Mouse (Mus musculus): ENCODE data around the gene Fosb.

The Fosb gene

GRCm38 (mm10) chr7:19332709-19333352, 23.0 kb upstream of the Fosb start:
- DNase-seq (ENCODE audit: low read depth in 1 of 2, low spot score in 2 of 2): peak in 1 of 2 experiments; percentile 56

GRCm38 (mm10) chr7:19331910-19332309, 22.1 kb upstream of the Fosb start:
- no peak for DNase-seq (ENCODE audit: low read depth in 1 of 2, low spot score in 2 of 2)

- no peak for DNase-seq (ENCODE audit: low read depth in 1 of 2, low spot score in 2 of 2)
These were observed 18.6 kb upstream of the Fosb start for GRCm38 (mm10) chr7:19328425-19328824.

DNA sequence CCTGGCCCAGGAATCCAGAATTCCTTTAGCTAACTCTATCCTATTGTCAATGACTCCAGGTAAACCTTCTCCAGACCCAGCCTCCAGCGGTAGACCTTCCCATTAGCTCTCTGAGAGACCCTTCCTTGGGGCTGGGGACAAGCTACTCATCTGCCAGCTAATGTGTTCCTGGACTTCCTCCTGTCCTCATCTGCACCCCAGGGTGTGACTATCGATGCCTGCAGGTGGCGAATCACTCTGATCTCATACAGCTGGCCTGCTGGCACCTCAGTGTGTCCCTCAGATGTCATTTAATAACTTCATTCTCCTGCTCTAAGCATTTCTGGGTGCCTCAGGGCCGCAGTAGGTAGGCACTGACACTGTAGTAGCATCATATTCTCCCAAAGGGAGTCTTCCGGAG, 17.9 kb upstream of the Fosb start:
- DNase-seq (ENCODE audit: low read depth in 1 of 2, low spot score in 2 of 2): no peak

GRCm38 (mm10) chr7:19327128-19327527, 17.3 kb upstream of the Fosb start:
- peak in 1 of 2 experiments; percentile 49 for DNase-seq (ENCODE audit: low read depth in 1 of 2, low spot score in 2 of 2)

- DNase-seq (ENCODE audit: low read depth in 1 of 2, low spot score in 2 of 2): peak in 1 of 2 experiments; percentile 79
These were observed 16.5 kb upstream of the Fosb start for GRCm38 (mm10) chr7:19326359-19326758.

GRCm38 (mm10) chr7:19325262-19326199, 15.7 kb upstream of the Fosb start:
- DNase-seq (ENCODE audit: low read depth in 1 of 2, low spot score in 2 of 2): peak in 1 of 2 experiments; percentile 38

GRCm38 (mm10) chr7:19324221-19324620, 14.4 kb upstream of the Fosb start:
- DNase-seq (ENCODE audit: low read depth in 1 of 2, low spot score in 2 of 2): no peak

DNA sequence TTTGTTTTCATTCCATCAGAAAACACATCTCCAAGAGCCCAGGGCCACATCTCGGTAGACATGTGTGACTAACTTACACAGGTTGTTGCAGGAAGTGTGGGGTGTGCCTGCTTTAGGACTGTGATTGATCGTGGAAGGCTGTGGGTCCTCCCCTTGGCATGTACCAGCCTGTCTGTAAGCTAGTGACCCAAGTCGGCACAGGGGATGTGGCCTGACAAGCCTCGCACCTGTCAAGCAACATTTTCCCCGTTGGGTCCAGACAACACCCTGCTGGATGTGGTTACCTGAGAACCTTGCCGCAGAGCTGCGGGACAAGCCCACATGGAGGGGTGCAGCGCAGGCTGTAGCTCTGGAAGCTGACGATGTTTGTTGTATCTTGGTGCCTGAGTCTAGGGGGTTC, 12.6 kb upstream of the Fosb start:
- DNase-seq (ENCODE audit: low read depth in 1 of 2, low spot score in 2 of 2): no peak

GRCm38 (mm10) chr7:19321464-19321863, 11.6 kb upstream of the Fosb start:
- DNase-seq (ENCODE audit: low read depth in 1 of 2, low spot score in 2 of 2): peak; percentile 69 to 70

GRCm38 (mm10) chr7:19320637-19321036, 10.8 kb upstream of the Fosb start:
- DNase-seq (ENCODE audit: low read depth in 1 of 2, low spot score in 2 of 2): no peak

DNA sequence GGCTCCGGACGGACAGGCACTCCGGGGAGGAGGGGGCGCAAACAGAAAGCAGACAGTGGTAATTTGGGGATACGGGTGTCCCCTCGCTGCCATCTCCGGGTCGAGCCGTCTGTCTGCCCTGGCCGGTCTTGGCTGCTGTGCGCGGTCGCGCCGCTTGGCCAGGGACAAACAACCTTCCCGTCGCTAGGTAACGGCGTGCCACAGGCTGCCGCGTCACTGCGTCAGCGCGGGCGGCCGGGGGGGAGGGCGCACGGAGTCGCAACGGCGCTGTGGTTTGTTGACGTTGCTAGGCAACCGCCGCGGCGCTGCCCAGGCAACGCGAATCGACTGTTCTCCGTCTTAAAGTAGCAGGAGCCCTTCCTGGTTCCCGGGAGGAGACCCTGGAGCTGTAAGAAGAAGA, 10.1 kb upstream of the Fosb start:
- DNase-seq (ENCODE audit: low read depth in 1 of 2, low spot score in 2 of 2): peak; percentile 90 to 95

DNA sequence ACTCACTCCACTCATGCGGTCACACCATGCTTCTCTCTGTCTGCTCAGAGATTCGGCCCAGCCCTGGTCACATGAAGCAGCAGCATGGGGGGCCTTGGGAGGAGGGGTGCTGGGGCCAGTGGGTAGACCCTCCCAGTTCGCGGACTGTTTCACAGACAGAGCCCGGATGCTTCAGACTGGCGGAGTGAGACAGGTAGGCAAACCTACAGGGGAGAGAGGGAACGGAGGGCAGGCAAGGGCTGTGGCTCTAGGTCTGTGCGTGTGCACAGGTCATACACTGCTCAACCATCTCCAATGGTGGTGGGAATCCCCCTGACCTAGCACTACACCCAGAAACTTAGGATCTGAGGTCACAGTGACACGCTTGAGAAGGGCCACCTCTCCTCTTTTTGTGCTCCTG, 9.6 kb upstream of the Fosb start:
- no peak for DNase-seq (ENCODE audit: low read depth in 1 of 2, low spot score in 2 of 2)

GRCm38 (mm10) chr7:19318676-19319075, 8.8 kb upstream of the Fosb start:
- DNase-seq (ENCODE audit: low read depth in 1 of 2, low spot score in 2 of 2): peak in 1 of 2 experiments; percentile 47

- DNase-seq (ENCODE audit: low read depth in 1 of 2, low spot score in 2 of 2): no peak
These were observed 8.3 kb upstream of the Fosb start for GRCm38 (mm10) chr7:19318201-19318600.

DNA sequence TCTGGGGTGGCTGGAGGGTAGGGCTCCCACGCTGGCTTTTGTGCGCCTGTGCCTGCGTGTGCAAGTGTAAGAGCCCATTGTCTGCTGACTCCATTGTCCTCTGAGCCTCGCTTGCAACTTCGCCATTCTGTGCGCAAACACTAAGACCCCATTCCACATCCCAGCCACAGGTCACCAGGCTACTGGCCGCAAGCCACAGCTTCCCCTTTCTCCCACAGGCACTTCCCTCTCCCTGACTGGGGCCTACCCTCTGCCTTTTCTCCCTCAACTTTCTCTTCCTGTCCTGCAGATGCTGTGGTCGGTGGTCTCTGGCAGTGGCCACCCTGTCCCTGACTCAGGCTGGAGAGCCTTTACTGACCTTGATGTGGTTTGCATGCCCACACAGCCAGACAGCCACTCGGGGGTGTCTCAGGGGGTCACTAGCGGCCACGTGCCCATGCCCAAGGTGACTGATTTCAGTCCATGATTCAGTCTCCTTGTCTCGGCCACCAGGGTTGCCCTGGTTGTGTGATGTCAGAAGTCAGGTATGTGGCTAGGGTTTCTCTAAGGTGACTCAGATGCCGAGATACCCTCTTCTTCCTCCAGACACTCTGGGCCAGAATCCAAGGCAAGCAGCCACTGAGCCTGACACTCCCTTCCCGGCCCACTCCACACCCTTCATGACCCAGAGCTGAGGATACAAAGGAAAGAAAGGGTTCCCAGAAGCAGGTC, 6.8 kb upstream of the Fosb start:
- peak; percentile 68 to 88 for DNase-seq (ENCODE audit: low read depth in 1 of 2, low spot score in 2 of 2)

- no peak for DNase-seq (ENCODE audit: low read depth in 1 of 2, low spot score in 2 of 2)
These were observed 4.2 kb upstream of the Fosb start for GRCm38 (mm10) chr7:19314033-19314432.

GRCm38 (mm10) chr7:19311991-19312390, 2.1 kb upstream of the Fosb start:
- DNase-seq (ENCODE audit: low read depth in 1 of 2, low spot score in 2 of 2): no peak

DNA sequence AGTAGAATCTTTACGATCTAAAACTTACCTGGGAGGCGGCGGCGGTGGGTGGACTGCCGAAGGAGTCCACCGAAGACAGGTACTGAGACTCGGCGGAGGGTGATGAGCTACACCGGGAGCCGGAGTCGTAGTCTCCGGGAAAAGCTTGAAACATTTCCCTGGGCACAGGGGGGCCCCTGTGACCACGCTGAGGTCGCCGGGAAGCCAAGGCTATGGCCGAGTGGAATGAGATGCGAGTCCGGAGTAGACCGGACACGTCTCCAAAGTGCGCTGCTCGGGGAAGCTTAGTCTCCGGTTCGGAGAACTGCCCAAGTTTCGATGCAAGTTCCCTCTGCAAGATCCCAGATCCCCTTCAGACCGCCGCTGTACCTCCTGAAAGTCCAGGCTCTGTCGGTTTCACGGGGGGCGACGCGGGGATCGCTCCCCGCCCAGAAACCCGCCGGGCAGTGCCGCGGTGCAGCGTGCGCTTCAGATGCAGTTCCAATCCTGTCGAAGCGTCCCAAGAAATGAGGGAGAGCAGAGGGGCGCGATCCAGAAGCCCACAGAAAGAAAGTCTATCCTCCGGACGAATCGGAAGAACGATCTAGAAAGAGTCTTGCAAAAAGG, 470 bp downstream of the Fosb start:
- DNase-seq (ENCODE audit: low read depth in 1 of 2, low spot score in 2 of 2): peak in 1 of 2 experiments; percentile 12

- DNase-seq (ENCODE audit: low read depth in 1 of 2, low spot score in 2 of 2): peak in 1 of 2 experiments; percentile 87
These were observed 1.2 kb downstream of the Fosb start for GRCm38 (mm10) chr7:19308454-19309277.

All from monocyte, adult 2 months (primary cell).